Mouse (Mus musculus) ES-E14 (cell line): ENCODE results near the gene Spats2.

ENCODE experiments used
- CHD2 ChIP-seq: IDR thresholded peaks from 2 replicates; pipeline ENCODE4 v1.6.1; 2014; ENCODE audit warnings: mild to moderate bottlenecking, low read depth, low read length, inconsistent platforms
- HCFC1 ChIP-seq: IDR thresholded peaks from 2 replicates; pipeline ENCODE4 v1.6.1; 2012; ENCODE audit warnings: low read length, inconsistent platforms, borderline replicate concordance; ENCODE audit not compliant: insufficient read depth
- ZC3H11A ChIP-seq: IDR thresholded peaks from 2 replicates; pipeline ENCODE4 v1.6.1; 2012; ENCODE audit warnings: low read depth, mild to moderate bottlenecking, inconsistent platforms, low read length, borderline replicate concordance
- ZNF384 ChIP-seq: IDR thresholded peaks from 2 replicates; pipeline ENCODE4 v1.6.1; 2012; ENCODE audit warnings: low read depth, low read length, inconsistent platforms

DNA sequence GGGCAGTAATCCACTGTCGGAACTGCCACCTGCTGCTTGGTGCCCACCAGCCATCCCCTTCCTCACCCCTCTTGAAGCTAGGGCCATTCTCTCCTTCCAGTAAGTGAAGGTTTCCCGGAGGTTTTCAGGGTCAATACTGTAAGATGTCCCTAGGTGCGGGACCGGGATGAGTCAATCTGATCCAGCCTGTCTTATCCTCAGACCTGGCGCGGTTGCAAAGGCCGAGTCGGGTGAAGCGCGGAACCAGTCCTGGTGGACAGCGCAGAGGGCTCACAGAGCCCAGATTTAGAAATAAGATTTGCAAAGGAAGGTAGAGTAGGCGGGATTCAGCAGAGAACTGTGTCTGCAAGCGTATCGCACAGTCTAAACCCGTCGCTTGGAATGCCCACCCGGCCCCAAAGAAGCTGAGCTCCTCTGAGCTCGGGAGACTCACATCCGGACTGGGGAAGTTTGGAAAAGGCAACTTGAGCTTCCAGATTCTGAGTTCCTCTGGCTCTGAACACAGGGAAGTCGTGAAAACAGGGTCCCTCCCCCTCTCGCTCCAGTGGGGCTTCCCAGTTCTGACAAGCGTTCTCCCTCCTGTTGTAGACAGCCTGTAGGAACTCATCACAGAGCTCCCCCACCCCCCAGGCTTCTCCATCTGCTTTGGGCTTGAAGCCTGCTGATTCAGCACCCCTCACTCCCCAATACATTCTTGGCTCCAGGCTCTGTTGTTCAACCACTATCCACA lies 99.5 kb downstream of the Spats2 start:
- TF ChIP-seq ZNF384 = no peak
- no peak for TF ChIP-seq CHD2
- no peak for TF ChIP-seq ZC3H11A
- no peak for TF ChIP-seq HCFC1
